Mouse (Mus musculus) cerebellum, postnatal 36 days (tissue): ENCODE measurements around the gene Foxo1.

Experiments
- DNase-seq, 2 experiments: peaks; one replicate each; pipeline ENCODE4 v3.0.0; 2021 to 2022; ENCODE audit warnings: mixed read lengths in 2 of 2

Foxo1 gene

DNA sequence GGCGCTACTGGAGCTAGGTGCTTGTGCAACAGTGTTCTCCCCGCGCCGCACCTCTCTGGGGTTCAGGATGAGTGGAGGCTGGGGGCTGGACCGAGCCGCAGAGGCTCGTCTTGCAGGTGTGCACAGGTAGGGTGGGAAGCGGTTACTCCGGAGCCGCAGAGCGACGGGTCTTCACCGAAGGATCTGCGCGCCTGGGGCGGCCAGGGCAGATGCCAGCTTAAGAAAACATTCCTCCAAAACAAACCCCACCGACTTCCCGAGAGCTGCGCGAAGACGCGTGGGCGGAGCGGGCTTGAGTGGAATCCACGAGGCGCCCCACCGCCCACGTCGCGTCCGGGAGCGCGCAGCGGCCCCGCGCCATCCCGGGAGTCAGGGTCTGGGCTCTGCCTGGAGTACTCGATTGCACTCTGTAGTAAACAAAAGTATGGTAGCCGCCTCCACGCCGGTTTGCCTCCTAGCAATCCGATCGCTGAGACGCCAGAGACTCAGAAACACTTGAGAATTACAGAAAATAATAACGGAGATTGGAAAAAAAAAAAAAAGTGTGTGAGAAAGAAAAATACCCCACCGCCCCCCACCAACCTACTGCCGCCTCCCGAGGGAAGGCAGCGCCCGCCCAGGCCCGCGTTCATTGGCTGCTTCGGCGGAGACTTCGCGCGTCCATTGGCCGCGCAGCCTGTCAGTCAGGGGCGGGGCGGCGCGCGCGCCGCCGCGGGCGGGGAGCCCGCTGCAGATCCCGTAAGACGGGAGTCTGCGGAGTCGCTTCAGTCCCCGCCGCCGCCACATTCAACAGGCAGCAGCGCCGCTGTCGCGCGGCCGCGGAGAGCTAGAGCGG, at the start of gene Foxo1:
Gene Foxo1, plus strand, starts transcription at position 685 of the 835 bp plus-strand sequence.
- DNase-seq, result peak; percentile 91 to 92

DNA sequence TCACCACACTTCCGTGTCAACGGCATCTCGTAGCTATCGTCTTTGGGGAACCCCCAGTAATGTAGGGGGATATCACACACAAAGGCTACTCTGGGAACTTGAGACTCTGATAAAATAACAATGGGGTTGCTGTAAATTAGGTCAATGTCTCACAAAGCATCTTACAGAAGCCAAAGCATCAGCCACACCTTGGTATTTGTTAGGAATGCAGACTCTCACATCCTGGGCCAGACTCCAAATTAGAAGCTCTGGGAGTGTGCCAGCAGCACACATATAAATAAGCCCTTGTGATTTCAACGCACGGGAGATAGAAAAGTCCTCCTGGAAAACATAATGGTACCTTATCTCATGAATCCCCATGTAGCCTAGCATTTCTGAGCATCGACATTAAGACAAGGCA, 49.3 kb upstream of the Foxo1 start:
- DNase-seq, result no peak

DNA sequence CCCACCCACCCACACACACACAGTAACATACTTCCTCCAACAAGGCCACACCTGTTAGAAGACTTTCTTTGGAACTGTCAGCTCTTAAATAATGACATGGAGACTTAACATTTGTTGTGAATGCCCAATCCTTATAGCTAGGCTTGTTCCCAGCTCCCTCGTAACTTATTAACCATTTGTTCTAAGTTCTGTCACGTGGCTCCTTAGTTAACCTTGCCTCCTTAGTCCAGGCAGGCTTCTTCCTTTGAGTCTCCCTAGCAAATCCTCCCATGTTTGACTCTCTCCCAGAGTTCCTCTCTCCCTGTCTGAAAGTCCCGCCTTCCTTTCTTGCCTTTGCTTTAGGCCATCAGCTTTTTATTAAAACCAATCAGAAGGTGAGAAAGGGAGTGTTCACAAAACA, 47.1 kb upstream of the Foxo1 start:
- no peak for DNase-seq

DNA sequence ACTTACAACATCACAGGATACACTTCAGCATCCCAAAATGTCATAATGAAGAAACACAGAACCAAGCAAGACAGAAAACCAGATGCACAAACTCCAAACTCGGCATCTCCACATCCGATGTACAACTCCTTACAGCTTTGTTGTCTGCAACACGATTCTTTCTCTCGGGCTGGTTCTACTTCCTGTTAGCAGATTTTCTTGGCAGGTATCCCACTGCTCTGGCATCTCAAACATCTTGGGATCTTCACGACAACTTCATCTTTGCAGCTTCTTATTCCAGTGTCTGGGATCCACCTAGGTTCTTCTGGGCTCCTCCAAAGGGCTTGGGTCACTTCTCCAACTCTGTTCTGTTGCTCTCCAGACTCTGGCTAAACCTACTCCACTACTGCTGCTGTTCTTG, 46.2 kb upstream of the Foxo1 start:
- DNase-seq, result no peak

DNA sequence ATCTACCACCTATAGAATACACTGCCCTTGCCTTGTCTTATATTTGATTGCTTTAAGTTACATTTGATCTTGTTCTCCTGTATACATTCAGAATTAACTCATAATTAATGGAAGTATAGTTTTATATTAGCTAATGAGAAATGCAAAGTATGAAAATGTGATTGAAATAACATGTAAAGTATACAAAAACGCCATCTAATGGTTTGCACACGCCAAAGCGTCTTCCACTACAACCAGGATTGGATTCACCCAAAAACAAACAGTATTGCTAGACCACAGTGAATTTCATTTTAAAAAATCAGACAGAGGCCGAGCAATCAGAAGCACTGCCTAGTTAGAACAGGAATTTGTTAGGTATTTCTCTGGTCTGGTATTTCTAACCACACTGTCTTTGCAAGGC, 31.6 kb upstream of the Foxo1 start:
- no peak for DNase-seq

DNA sequence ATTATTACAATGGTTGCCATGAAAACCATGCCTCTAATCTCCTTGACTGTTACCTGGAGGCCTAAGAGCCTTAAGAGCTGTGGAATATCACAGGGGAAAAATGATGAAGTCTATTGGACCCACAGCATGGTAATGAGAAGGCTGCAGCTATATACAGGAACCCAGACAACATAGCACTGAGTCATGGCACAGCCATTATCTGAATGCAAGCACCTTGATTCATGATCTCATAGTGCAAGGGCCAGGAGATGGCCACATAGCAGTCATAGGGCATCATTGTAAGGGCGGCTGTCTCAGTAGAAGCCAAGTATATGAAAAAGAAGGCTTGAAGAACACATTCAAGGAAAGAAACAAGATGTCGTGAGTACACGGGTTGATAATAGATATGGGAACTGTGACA, 31.0 kb upstream of the Foxo1 start:
- no peak for DNase-seq

DNA sequence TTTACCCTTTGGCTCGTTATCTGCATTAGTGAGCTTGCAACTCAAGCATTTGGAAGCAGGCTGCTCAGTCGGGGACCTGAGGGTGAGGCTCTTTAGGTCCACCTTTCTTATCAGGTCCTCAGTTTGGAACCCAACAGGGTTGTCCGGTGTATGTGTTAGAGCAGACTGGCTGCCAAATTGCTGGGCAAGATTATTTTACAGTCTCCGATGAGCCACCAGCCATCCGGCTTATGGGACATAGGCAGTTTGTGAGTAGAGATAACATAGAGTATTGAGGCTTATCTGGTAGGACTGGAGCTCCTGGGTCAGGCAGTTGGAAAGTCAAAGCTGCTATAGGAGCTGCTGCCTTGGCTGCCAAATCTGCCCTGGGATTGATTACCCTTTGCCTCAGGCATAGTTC, 27.1 kb upstream of the Foxo1 start:
- no peak for DNase-seq

DNA sequence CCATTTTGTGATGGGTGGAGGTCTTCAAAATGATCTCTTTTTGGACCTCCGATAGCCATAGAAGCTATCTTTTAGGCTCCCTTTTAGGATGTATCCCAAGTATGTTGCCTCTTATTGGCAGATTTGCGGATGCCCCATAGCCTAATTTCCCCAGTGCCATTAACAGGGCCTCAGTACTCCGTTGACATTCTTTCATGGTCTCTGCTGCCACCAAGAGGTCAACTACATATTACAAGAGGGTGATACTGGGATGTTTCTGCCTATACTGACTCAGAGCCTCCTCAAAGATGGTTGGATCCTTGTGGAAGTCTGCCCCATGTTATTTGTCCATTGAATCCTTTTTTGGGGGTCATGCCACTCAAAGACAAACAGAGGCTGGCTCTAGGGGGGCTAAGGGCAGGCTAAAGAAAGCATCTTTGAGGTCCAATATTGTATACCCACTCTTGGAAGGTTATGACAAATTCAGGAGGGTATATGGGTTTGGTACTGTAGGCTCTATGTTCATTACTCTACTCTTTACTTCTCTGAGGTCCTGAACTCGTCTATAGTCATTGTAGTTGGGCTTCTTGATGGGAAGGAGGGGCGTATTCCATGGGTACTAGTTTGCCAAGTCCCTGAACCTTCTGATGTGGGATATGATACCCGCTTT, 25.6 kb upstream of the Foxo1 start:
- DNase-seq, result peak; percentile 68 to 92

DNA sequence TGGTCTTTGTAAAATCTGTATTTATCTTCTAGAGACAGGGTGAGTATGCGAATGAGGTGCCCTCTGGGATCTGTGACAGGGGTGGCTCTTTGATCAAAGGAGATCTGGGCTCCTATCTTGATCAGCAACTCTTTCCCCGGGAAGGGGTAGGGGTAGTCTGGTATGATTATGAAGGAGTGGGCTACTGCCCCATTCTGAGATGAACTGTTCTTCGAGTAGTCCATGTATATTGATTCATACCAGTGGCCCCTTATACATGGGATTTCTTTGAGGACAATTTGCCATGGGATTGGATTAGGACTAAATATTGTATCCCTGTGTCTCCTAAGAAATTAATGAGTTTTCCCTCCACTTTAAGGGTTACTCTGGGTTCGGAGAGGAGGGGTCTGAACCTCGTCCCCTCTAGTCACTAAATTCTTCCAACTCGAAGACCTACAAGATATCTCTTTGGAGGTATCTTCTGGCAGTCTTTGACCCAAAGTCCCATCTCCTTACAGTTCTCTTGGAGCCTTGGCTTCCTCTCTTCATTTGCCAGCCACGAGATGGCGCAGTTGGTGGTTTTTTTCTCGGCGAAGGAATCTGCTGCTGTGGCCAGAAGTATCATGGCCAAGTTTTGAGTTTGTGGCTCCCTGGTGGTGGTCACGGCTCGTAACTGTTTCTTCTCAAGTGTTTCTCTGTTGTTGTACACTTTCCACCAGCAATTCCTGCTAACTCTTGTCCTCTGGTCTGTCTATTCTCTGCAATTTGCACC, 24.7 kb upstream of the Foxo1 start:
- peak; percentile 22 to 37 for DNase-seq

DNA sequence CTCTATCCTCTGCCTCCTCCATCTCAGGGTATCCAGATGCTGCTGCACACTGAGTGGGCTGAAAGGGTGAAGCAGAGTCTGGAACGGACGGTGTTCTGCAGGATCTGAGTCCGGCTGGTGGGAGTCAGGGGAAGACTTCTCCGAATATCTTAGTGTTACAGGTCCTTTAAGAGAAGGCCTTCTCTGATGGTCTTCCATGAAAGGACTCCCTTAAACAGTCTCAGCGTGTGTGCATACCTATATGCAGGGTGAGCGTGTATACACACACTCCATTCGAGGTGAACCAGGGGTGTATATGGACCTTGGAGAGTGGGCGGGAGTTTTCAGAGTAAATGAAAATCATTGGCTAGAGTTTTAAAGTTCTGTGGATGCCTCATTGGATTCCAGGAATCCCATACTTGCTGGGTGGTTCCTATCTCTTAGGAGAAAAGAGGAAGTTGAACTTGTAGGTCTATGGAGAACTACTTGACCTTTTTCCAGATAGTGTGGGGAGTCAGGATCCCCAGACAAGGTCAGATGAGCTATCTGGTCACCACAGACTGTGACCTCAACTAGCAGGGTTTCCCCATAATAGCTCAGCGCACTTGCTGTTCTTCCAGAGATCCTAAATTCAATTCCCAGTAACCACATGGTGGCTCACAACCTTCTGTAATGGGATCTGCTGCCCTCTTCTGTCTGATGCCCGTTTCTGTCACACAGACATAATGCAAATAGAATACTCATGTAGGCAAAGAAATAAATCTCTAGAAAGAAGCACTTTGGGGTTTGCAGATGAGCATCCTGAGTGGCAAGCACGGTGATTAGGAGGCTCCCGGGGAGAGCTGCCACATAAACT, 21.9 kb upstream of the Foxo1 start:
- DNase-seq, result no peak

DNA sequence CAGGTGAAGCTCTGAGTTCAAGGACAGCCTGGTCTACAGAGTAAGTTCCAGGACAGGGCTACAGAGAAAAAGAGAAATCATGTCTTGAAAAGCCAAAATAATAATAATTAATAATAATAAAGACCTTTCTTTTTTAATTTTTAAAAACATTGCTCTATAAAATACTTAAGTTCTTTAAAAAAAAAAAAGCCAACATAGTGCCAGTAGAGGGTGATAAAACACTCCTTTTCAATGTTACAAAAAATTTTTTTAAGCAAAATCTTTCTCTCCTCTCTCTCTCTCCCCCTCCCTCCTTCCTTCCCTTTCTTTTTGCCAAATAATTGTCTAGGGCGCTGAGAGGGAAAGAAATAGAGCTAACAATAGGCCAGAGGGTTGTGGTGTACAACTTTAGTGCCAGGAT, 17.0 kb upstream of the Foxo1 start:
- DNase-seq, result no peak

DNA sequence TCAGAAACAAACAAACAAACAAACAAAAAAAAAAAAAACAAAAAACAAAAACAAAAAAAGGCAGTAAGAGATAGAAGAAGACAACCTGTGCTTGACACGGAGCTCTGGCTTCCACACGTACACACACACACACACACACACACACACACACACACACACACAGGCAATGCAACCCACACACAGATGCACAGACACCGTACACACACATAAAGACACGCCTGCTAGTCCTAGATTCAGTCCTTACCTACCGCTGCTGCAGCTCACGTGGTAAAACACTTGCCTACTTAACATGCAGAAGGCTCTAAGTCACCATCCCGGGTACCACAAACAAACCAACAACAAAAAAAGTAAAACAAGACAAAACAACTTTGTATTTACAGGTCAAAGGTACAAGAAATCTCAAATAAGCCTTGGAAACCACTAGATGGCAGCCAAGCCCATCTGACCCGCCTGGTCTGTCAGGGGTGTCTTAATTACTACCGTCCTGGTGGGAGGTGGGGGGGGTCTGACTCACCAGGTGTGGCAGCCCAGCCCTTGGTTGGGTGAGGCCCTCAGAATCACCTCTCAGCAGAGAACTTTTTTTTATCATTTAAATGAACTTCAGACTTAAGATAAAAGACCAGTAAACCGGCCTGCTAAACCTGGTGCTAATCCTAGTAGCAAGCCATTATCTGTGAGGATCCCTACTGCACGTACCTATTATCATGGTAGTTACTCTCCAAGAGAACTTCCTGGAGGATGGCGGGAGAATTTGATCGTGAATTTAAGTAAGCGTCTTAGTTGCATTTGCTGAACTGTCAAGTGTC, 14.3 kb upstream of the Foxo1 start:
- DNase-seq, result peak in 1 of 2 experiments; percentile 26

DNA sequence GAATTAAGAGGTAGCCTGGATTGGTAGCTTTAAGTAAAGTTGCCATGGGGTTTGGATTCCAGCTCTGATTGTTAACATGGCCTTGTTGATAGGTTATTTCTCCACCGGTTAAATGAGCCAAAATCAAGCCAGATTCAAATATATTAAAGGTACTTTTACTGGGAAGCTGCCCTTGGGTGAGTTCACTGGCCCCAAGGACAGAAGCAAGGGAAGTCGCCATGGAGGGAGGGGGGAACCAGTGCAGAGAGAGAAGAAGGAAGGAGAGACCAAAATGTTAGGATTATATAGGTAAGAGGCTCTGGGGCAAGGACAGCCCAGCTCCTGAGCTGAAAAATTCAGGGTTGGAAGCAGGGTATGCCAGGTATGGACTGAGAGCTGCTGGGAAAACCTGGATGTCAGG, 13.6 kb upstream of the Foxo1 start:
- DNase-seq, result no peak

DNA sequence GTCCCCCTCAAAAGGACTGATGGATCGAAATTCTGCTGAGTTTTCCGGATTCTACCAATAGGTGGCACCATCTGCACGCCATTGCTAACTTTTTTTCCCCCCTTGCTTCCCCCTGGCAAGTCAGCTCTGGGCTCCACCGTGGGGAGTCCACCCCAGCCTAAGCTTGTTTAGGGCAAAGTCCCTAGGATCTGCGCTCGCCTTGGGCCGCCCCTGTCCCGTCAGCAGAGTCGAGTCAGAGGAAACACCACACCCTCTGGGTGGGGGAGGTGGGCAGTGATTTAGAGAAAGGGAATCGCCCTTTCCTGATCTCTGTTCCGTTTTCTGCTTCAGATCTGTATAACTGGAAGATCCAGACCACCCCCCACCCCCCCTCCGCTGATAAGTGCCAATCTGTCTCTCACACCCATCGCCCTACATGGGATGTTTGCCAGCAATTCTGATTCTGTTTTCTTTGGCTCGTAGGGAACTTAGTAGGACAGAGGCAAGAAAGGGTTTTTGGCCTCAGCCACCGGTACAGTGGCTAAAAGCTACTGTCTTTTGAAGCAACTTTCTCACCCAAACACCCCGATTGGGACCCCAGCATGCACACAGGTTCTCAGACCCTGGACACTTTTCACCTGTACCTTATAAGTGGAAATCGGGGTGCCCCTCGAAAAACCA, 10.2 kb upstream of the Foxo1 start:
- DNase-seq, result peak; percentile 23 to 42

DNA sequence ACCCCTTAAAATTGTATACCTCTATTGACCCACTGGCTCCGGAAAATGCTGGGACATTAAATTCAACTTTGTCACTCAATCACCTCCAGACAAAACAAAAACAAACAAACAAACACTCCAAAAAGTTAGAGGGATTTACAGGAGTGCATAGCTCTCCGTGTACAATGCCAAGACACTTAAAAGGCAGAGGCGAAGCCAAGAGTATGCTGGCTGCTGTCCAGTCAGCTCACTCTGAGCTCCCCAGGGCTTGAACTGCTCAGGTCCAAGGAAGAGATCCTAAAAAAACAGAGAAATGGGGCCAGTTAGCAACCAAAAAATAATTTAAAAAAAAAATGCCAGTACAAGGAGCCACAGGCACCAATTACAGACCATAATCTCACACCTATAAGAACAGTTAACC, 9.6 kb upstream of the Foxo1 start:
- peak; percentile 39 to 42 for DNase-seq

DNA sequence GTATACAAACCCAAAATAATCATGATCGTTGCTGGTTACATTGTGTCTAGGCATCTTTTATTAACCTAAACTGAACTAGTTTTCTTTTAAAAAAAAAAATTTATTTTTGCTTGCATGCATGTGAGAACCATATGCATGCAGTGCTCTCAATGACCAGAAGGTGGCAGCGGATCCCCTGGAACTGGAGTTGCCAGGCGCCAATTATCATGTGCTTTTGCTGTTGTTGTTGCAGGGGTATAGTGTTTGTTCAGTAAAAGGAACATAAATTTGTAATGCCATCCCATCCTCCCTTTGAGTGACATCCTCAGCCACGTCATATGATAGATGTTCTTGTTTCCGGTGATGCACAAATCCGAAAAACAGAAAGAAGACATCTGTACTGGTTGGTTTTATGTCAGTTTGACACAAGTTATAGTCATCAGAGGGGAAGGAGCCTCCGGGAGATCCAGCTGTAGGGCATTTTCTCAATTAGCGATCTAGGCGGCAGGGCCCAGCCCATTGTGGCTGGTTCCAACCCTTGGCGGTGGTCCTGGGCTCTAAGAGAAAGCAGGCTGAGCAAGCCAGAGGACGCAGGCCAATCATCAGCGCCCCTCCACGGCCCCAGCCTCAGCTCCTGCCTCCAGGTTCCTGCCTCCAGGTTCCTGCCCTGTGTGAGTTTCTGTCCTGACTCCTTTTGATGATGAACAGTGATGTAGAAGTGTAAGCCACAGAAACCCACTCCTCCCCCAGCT, 5.5 kb upstream of the Foxo1 start:
- DNase-seq, result peak; percentile 79 to 84

DNA sequence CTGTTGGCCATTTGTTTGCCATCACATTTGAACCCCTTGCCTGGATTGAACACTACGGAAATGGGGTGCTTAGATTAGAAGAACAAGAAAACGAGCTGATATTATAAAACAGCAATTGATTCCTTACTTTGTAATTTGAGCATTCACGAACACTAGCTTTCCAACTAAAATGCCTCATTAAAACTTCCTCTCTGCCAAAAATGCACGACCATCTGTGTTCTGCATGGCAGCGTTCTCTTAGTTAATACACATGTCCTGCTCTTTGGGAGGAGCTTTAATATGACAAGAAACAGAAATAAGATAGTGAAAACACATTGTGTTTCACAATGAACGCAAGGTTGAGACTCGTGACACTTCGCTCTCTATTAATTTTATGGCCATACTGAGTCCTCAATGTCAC, 3.8 kb upstream of the Foxo1 start:
- no peak for DNase-seq

DNA sequence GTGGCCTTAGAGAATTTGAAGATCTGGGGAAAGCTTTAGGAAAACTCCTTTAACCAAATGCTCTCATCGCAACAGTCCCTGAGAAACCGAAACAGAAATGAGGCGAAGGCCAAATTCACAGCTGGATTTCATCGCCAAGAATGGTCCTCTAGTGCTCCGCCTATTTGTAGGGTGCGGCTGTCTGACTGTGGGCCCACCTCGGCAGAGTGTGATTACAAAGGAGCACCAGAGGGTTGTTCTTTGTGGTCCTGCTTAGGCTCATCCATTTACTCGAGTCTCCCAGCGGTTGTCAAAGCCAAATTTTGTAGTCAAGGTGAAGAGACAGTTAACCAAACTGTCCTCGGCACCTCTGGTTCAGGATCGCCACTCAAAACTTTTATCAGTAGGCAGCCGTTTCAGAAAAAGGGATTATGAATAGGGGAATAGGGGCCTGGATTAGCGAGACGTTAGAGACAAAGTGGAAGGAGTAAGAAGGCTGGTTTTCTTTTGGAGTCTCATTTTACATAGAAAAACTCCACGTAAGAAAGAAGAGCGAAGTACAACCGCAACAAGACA, 1.5 kb upstream of the Foxo1 start:
- no peak for DNase-seq

DNA sequence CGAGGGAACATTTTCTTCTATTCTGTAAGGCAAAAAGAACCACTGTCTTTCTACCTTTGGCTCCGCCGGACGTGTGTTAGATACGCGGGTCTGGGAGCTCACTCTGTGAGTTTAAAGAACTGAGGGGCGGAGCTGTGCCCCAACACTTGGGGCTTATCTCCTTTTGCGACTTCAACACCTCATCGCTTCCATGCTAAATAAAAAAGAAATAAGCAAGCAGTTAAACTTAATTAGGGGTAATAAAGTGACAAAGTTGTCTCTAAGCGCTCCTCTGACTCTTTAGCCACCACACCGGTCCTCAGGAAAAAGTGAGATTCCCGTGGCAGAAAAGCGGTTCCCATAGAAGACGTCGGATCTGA, 864 bp upstream of the Foxo1 start:
- DNase-seq, result no peak

DNA sequence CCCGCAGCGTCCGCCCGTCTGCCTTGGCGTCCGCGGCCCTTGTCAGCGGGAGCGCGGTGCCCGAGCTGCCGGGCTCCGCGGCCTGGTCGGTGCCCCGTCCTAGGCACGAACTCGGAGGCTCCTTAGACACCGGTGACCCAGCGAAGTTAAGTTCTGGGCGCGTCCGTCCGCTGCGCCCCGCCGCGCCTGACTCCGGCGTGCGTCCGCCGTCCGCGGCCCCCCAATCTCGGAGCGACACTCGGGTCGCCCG, 276 bp downstream of the Foxo1 start:
- no peak for DNase-seq
